Mouse (Mus musculus): Measurements from ENCODE around the gene Gng7. TPM values are rescaled to one million over a fixed set of nuclear protein-coding genes. Genes with fewer than 3 reads are reported as not detected.

Gene Gng7
- polyA plus RNA-seq, 1 experiment, result 3.0 TPM

DNA sequence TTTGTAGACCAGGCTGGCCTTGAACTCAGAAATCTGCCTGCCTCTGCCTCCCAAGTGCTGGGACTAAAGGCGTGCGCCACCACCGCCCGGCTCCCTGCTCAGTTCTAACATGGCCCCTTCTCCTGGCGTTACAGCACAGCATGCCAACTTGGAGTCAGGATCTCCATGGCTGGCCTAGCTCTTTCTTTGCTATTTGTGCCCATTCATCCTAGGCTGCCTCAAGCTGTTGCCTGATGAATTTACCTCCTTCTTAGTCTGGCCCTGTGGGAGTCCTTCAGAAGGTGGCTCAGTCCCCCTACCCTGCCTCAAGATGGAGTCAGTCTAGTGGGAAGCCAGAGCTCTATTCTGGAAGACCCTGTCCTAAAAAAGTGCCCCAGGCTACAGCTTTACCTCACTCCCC lies 12.1 kb upstream of the Gng7 start:
- no peak overlapping the region for H3K4me3 ChIP-seq (replicated peaks; ENCODE audit: extremely low read depth, low read depth, low read length)
- no peak for DNase-seq
- WGBS, result 93% methylated on average over 5 of the region's 5 CpGs
- no peaks in the 10 kb centered on the region for H3K4me1 ChIP-seq (ENCODE audit: control insufficient read depth, insufficient read depth, low read length)
- TF ChIP-seq POLR2A (IDR thresholded peaks at IDR 0.05; ENCODE audit: borderline replicate concordance, extremely low read depth, low read depth, low read length), result no peak
- no peak for TF ChIP-seq CTCF (IDR thresholded peaks at IDR 0.05; ENCODE audit: insufficient read depth, low read length)

DNA sequence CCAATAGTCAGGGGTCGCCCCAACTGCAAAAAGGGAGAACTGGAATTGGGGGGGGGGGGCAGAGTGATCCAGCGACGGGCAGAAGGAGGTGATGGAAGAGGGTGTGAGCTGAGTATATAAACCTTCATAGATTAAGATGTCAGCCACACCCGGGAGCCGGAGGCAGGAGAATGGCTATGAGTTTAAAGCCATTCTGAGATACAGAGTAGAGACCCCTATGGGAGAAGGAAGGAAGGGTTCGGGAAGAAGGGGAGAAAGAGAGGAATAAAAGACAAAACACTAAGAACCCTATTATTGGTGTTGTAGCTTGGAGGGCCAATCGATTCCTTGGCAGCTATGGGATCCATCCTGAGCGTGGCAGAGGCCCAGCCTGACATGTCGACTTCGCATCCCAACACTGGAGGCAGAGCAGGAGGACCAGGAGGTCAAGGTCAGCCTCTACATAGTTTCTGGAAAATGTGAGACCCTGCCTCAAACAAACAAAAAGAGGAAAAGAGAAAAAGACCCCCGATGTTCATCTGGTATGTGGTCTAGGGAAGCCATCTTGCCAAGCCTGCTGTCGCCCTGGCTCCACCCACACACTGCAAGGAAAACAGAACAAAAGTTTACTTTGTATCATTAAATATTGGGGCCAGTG lies 11.0 kb upstream of the Gng7 start, which contains the start of gene Diras1:
Gene Diras1 (minus strand): TSS at position 24 of the 637 bp plus-strand sequence.
- H3K4me3 ChIP-seq (replicated peaks; ENCODE audit: extremely low read depth, low read depth, low read length), result no peak within 1 kb of the TSS

DNA sequence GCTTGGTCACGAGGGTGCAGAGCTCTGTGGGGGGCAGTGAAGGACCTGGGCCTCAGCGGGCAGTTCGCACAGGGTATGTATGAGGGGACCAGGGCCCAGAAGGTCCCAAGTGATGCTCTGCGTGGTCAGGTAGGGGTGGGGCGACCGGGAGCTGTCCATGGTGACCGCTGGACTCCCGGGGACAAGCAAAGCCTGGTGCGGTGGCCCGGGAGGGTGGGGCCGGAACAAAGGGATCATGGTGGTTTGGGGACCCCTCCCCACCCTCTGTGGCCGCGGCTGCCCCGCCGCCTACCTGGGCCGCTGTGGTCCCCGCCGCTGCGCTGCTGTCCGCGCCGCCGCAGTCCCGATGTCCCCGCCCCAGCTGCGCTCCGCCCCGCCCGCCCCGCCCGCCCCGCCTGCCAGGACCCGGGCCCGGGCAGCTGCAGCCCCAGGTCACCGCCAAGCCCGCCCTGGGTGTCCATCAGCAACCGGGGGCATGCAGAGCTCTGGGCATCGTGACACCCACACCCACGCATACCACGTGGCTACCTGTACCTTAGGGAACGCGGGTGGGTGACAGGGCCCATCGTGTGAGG lies 10.4 kb upstream of the Gng7 start:
- DNase-seq, result no peak

More for the DNA sequence above, 11.0 kb upstream of the Gng7 start, which contains the start of gene Diras1:
- no peaks in the 10 kb centered on the region for H3K4me1 ChIP-seq (ENCODE audit: control insufficient read depth, insufficient read depth, low read length)
- 44% methylated on average over 12 of the region's 12 CpGs for WGBS
- TF ChIP-seq POLR2A (IDR thresholded peaks at IDR 0.05; ENCODE audit: borderline replicate concordance, extremely low read depth, low read depth, low read length) (no peak), CTCF (IDR thresholded peaks at IDR 0.05; ENCODE audit: insufficient read depth, low read length) (no peak)
- no peak for DNase-seq

DNA sequence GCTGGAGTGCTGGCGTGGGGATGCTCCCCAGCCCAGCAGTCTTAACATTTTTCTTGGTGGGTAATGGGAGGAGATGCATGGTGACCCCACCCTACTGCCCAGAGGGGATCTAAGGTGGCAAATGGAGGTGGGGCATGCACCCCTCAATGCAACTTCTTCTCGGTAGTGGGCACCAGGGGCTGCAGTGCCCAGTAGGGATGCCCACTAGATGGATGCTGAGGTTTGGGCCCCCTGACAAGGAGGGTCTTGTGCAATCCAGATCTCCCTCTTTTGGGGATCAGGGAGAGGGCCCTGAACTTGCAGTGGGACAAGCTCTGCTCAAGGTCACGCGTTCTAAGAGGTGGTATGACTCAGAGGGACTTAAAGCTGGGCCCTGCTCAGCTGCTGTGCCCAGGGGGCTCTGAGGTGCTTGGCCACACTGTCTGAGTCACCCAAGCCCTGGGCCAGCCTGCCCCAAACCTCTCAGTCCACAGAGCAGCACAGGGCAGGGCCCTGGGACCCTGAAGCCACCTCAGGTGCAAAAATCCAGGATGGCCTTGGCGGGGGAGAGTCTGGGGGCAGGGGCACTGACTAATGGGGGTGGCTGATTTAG lies 9.7 kb upstream of the Gng7 start:
- no peak for DNase-seq
- Histone ChIP-seq H3K4me1 (ENCODE audit: control insufficient read depth, insufficient read depth, low read length) (no peaks in the 10 kb centered on the region), H3K4me3 (replicated peaks; ENCODE audit: extremely low read depth, low read depth, low read length) (no peak overlapping the region)
- WGBS, result 64% methylated on average over 5 of the region's 5 CpGs
- TF ChIP-seq CTCF (IDR thresholded peaks at IDR 0.05; ENCODE audit: insufficient read depth, low read length) (no peak), POLR2A (IDR thresholded peaks at IDR 0.05; ENCODE audit: borderline replicate concordance, extremely low read depth, low read depth, low read length) (no peak)

More for the DNA sequence above, 10.4 kb upstream of the Gng7 start:
- WGBS, result 2% methylated on average over 42 of the region's 43 CpGs
- TF ChIP-seq POLR2A (IDR thresholded peaks at IDR 0.05; ENCODE audit: borderline replicate concordance, extremely low read depth, low read depth, low read length) (no peak), CTCF (IDR thresholded peaks at IDR 0.05; ENCODE audit: insufficient read depth, low read length) (no peak)
- H3K4me1 ChIP-seq (ENCODE audit: control insufficient read depth, insufficient read depth, low read length), result no peaks in the 10 kb centered on the region
- no peak overlapping the region for H3K4me3 ChIP-seq (replicated peaks; ENCODE audit: extremely low read depth, low read depth, low read length)

- TF ChIP-seq POLR2A (IDR thresholded peaks at IDR 0.05; ENCODE audit: borderline replicate concordance, extremely low read depth, low read depth, low read length) (no peak), CTCF (IDR thresholded peaks at IDR 0.05; ENCODE audit: insufficient read depth, low read length) (0 out of 2 replicates have a peak, but pooled peaks have one; percentile 8)
- no peak for DNase-seq
- WGBS, result 63% methylated on average over 8 of the region's 8 CpGs
- Histone ChIP-seq H3K4me3 (replicated peaks; ENCODE audit: extremely low read depth, low read depth, low read length) (no peak overlapping the region), H3K4me1 (ENCODE audit: control insufficient read depth, insufficient read depth, low read length) (no peaks in the 10 kb centered on the region)
These were observed 8.0 kb upstream of the Gng7 start for GRCm38 (mm10) chr10:81022744-81023143.

GRCm38 (mm10) chr10:81021547-81022110 lies 6.9 kb upstream of the Gng7 start:
- Histone ChIP-seq H3K4me3 (replicated peaks; ENCODE audit: extremely low read depth, low read depth, low read length) (no peak overlapping the region), H3K4me1 (ENCODE audit: control insufficient read depth, insufficient read depth, low read length) (no peaks in the 10 kb centered on the region)
- DNase-seq, result no peak
- WGBS, result 9% methylated on average over 26 of the region's 26 CpGs
- TF ChIP-seq CTCF (IDR thresholded peaks at IDR 0.05; ENCODE audit: insufficient read depth, low read length), result no peak
- no peak for TF ChIP-seq POLR2A (IDR thresholded peaks at IDR 0.05; ENCODE audit: borderline replicate concordance, extremely low read depth, low read depth, low read length)

GRCm38 (mm10) chr10:81020207-81020606 lies 5.5 kb upstream of the Gng7 start:
- H3K4me1 ChIP-seq (ENCODE audit: control insufficient read depth, insufficient read depth, low read length), result no peaks in the 10 kb centered on the region
- H3K4me3 ChIP-seq (replicated peaks; ENCODE audit: extremely low read depth, low read depth, low read length), result no peak overlapping the region
- TF ChIP-seq CTCF (IDR thresholded peaks at IDR 0.05; ENCODE audit: insufficient read depth, low read length) (no peak), POLR2A (IDR thresholded peaks at IDR 0.05; ENCODE audit: borderline replicate concordance, extremely low read depth, low read depth, low read length) (no peak)
- no peak for DNase-seq
- 45% methylated on average over 2 of the region's 2 CpGs for WGBS

GRCm38 (mm10) chr10:81019687-81020086 lies 4.9 kb upstream of the Gng7 start:
- DNase-seq, result no peak
- no peak for TF ChIP-seq POLR2A (IDR thresholded peaks at IDR 0.05; ENCODE audit: borderline replicate concordance, extremely low read depth, low read depth, low read length)
- no peak for TF ChIP-seq CTCF (IDR thresholded peaks at IDR 0.05; ENCODE audit: insufficient read depth, low read length)
- Histone ChIP-seq H3K4me3 (replicated peaks; ENCODE audit: extremely low read depth, low read depth, low read length) (no peak overlapping the region), H3K4me1 (ENCODE audit: control insufficient read depth, insufficient read depth, low read length) (no peaks in the 10 kb centered on the region)
- WGBS, result 67% methylated on average over 6 of the region's 6 CpGs

- TF ChIP-seq POLR2A (IDR thresholded peaks at IDR 0.05; ENCODE audit: borderline replicate concordance, extremely low read depth, low read depth, low read length) (no peak), CTCF (IDR thresholded peaks at IDR 0.05; ENCODE audit: insufficient read depth, low read length) (no peak)
- WGBS, result 38% methylated on average over 10 of the region's 10 CpGs
- H3K4me3 ChIP-seq (replicated peaks; ENCODE audit: extremely low read depth, low read depth, low read length), result no peak overlapping the region
These were observed 3.6 kb upstream of the Gng7 start for GRCm38 (mm10) chr10:81018326-81018725.

More at GRCm38 (mm10) chr10:81018326-81018725, 3.6 kb upstream of the Gng7 start:
- DNase-seq, result no peak
- H3K4me1 ChIP-seq (ENCODE audit: control insufficient read depth, insufficient read depth, low read length), result no peaks in the 10 kb centered on the region
